25 mouse cellular contexts compared by ENCODE assay signal in genomic region chr2:94044174-94044573, GRCm38 (mm10). TPM values are rescaled to one million over a fixed set of nuclear protein-coding genes. Genes with fewer than 3 reads are reported as not detected.
DNase-seq lines count a peak whose midpoint lies in the region; ATAC-seq and TF ChIP-seq lines count a peak whose summit lies in the region.
"Had no signal": no experiment of that assay in that cellular context is flagged by ENCODE, and none has a peak within 500 bp of the region (broad histone marks: within the 10 kb centered on the region; RNA-seq: fewer than 3 reads in every experiment).

No protein-coding gene starts in this region.

- TF ChIP-seq POLR2A in cortical plate, adult 2 months (IDR thresholded peaks at IDR 0.05; ENCODE audit: extremely low read depth, insufficient read depth, low read length) = no peak

- DNase-seq in forebrain, embryonic 10.5 days (ENCODE audit: extremely low spot score, low spot score) = no peak
- no peak for DNase-seq in layer of hippocampus, adult 2 months (ENCODE audit: low spot score in 2 of 2)
- no peak for DNase-seq in layer of hippocampus, adult 8-10 months (ENCODE audit: low spot score in 2 of 2)
- no peak for DNase-seq in kidney, postnatal 25 days
- no peak for DNase-seq in kidney, adult 8-10 months
- DNase-seq: B cell, adult 2 months; cerebellum, adult 11-12 months; cerebellum, postnatal 25 days; gastrocnemius, postnatal 36 days; heart, postnatal 36 days; kidney, adult 9 months; kidney, postnatal 4 days; lung, postnatal 14 days; thymus, postnatal 36 days had no signal

- no peaks in the 10 kb centered on the region for H3K27me3 ChIP-seq in forebrain, embryonic 13.5 days
- H3K27me3 ChIP-seq in forebrain, embryonic 10.5 days (ENCODE audit: poor library complexity, severe bottlenecking) = no peaks in the 10 kb centered on the region
- H3K27me3 ChIP-seq in intestine, embryonic 15.5 days (replicated peaks) = no peaks in the 10 kb centered on the region
- H3K27me3 ChIP-seq: heart, embryonic 12.5 days; liver, embryonic 15.5 days; megakaryocyte, embryonic 14.5 days had no signal

- no peak for TF ChIP-seq CTCF in layer of hippocampus, adult 2 months (conservative IDR thresholded peaks at IDR 0.05)
- TF ChIP-seq CTCF in cortical plate, adult 2 months (IDR thresholded peaks at IDR 0.05; ENCODE audit: extremely low read depth, insufficient read depth, low read length) = no peak

- WGBS in forebrain, embryonic 13.5 days = 64% methylated on average over 2 of the region's 2 CpGs
- 88% methylated on average over 2 of the region's 2 CpGs for WGBS in forebrain, embryonic 10.5 days
- 70% methylated on average over 2 of the region's 2 CpGs for WGBS in intestine, embryonic 15.5 days

- ATAC-seq in forebrain, embryonic 13.5 days = no peak
- ATAC-seq in intestine, embryonic 15.5 days = peak; percentile 83
- ATAC-seq: activated CD4-positive, CD25-positive, alpha-beta regulatory T cell, adult 4 months had no signal

- peak overlapping the region; percentile 74 for H3K27ac ChIP-seq in forebrain, embryonic 13.5 days
- H3K27ac ChIP-seq in forebrain, embryonic 10.5 days = no peak overlapping the region
- peak overlapping the region; percentile 91 for H3K27ac ChIP-seq in layer of hippocampus, adult 2 months
- H3K27ac ChIP-seq in cortical plate, adult 2 months (ENCODE audit: insufficient read depth, low read length) = peak overlapping the region; percentile 77; the same call in 1 of the 2 replicates
- H3K27ac ChIP-seq in intestine, embryonic 15.5 days = no peak overlapping the region
- H3K27ac ChIP-seq: left cerebral cortex, adult 2 months; limb, embryonic 10.5 days; liver, embryonic 15.5 days had no signal

- H3K4me2 ChIP-seq in forebrain, embryonic 13.5 days = no peak overlapping the region
- H3K4me2 ChIP-seq in intestine, embryonic 15.5 days (replicated peaks) = no peak overlapping the region
- H3K4me2 ChIP-seq: heart, embryonic 12.5 days; liver, embryonic 15.5 days had no signal

- no peaks in the 10 kb centered on the region for H3K9me3 ChIP-seq in forebrain, embryonic 13.5 days (replicated peaks)
- no peaks in the 10 kb centered on the region for H3K9me3 ChIP-seq in forebrain, embryonic 10.5 days
- no peaks in the 10 kb centered on the region for H3K9me3 ChIP-seq in intestine, embryonic 15.5 days
- H3K9me3 ChIP-seq: heart, embryonic 12.5 days; limb, embryonic 10.5 days; liver, embryonic 15.5 days; megakaryocyte, embryonic 14.5 days had no signal

- H3K4me1 ChIP-seq in forebrain, embryonic 13.5 days = peaks cover 41% of the 10 kb centered on the region
- peaks cover 36% of the 10 kb centered on the region for H3K4me1 ChIP-seq in forebrain, embryonic 10.5 days
- H3K4me1 ChIP-seq in cortical plate, adult 2 months (ENCODE audit: control insufficient read depth, insufficient read depth, low read length) = peaks cover 7% of the 10 kb centered on the region
- peaks cover 7% of the 10 kb centered on the region; the same call in 1 of the 2 replicates for H3K4me1 ChIP-seq in intestine, embryonic 15.5 days (replicated peaks)
- H3K4me1 ChIP-seq: limb, embryonic 10.5 days; liver, embryonic 15.5 days had no signal

- H3K9ac ChIP-seq in forebrain, embryonic 13.5 days = peak overlapping the region; percentile 37; the same call in 1 of the 2 replicates
- H3K9ac ChIP-seq in intestine, embryonic 15.5 days = no peak overlapping the region
- H3K9ac ChIP-seq: heart, embryonic 12.5 days; liver, embryonic 15.5 days had no signal

- 0 out of 2 replicates have a peak, but pooled peaks cover 3% of the 10 kb centered on the region for H3K36me3 ChIP-seq in forebrain, embryonic 13.5 days (ENCODE audit: poor library complexity, severe bottlenecking)
- H3K36me3 ChIP-seq in forebrain, embryonic 10.5 days (replicated peaks) = peaks cover 31% of the 10 kb centered on the region
- no peaks in the 10 kb centered on the region for H3K36me3 ChIP-seq in intestine, embryonic 15.5 days

- H3K4me3 ChIP-seq in forebrain, embryonic 13.5 days = no peak overlapping the region
- no peak overlapping the region for H3K4me3 ChIP-seq in forebrain, embryonic 10.5 days
- peak overlapping the region; percentile 48 for H3K4me3 ChIP-seq in layer of hippocampus, adult 2 months
- H3K4me3 ChIP-seq in cortical plate, adult 2 months (ENCODE audit: insufficient read depth, low read length) = no peak overlapping the region
- no peak overlapping the region for H3K4me3 ChIP-seq in intestine, embryonic 15.5 days (replicated peaks)
- H3K4me3 ChIP-seq: heart, embryonic 12.5 days; left cerebral cortex, adult 2 months; limb, embryonic 10.5 days; liver, embryonic 15.5 days; megakaryocyte, embryonic 14.5 days; myocyte had no signal

RNA-seq across cellular contexts. Expression of gene Alkbh3, which starts 33.6 kb away (rescaled TPM):
- 51.8 and 53.2 TPM in 2 replicates for polyA plus RNA-seq in forebrain, embryonic 13.5 days (2015; fragmentation: Nextera tagmentation; extraction: Ambion mirVana)
- 48.8 and 49.5 TPM in 2 replicates for polyA plus RNA-seq in forebrain, embryonic 10.5 days (2016; fragmentation: Nextera tagmentation; extraction: Ambion mirVana)
- total RNA-seq in layer of hippocampus, adult 2 months (2021) = 10 to 100 TPM; 22.7 to 28.1 TPM
- 10 to 100 TPM; 20.7 to 31.5 (median 27.8) TPM for total RNA-seq in layer of hippocampus, adult 8-10 months (2022)
- polyA plus RNA-seq in cortical plate, adult 2 months (2012; rRNA removed) = 45.9 and 51.3 TPM in 2 replicates
- polyA plus RNA-seq in intestine, embryonic 15.5 days (2015; fragmentation: Nextera tagmentation; extraction: Ambion mirVana) = 63.6 and 72.2 TPM in 2 replicates

RNA-seq across cellular contexts. Expression of gene Gm27027, which starts 48.0 kb away (rescaled TPM):
- not detected in 2 replicates for polyA plus RNA-seq in forebrain, embryonic 13.5 days (2015; fragmentation: Nextera tagmentation; extraction: Ambion mirVana)
- polyA plus RNA-seq in forebrain, embryonic 10.5 days (2016; fragmentation: Nextera tagmentation; extraction: Ambion mirVana) = not detected in 2 replicates
- total RNA-seq in layer of hippocampus, adult 2 months (2021) = not detected
- total RNA-seq in layer of hippocampus, adult 8-10 months (2022) = not detected
- polyA plus RNA-seq in cortical plate, adult 2 months (2012; rRNA removed) = not detected in 2 replicates
- polyA plus RNA-seq in intestine, embryonic 15.5 days (2015; fragmentation: Nextera tagmentation; extraction: Ambion mirVana) = not detected in 2 replicates
- total RNA-seq: heart, postnatal 36 days; left cerebral cortex, adult 2 months had no signal
- polyA plus RNA-seq: activated CD4-positive, CD25-positive, alpha-beta regulatory T cell, adult 4 months; heart, embryonic 12.5 days; limb, embryonic 10.5 days; liver, embryonic 15.5 days; myocyte; testis, adult 2 months had no signal

Comparison
In these comparisons a context has a peak if more than half of its experiments do, and no peak if none do; other contexts are left out.
1. H3K27ac ChIP-seq: peak in forebrain, embryonic 13.5 days (single experiment), layer of hippocampus, adult 2 months (single experiment) and cortical plate, adult 2 months (single experiment); none in forebrain, embryonic 10.5 days (single experiment) and intestine, embryonic 15.5 days (single experiment).